Mouse (Mus musculus) forebrain, embryonic 11.5 days (tissue): ENCODE data around the gene C530008M17Rik. TPM values are rescaled to one million over a fixed set of nuclear protein-coding genes. Genes with fewer than 3 reads are reported as not detected.

Experiments used
- ATAC-seq: fragments of 200-750 bp; cut with Nextera tagmentation; replicated peaks from 2 replicates; pipeline ENCODE4 v1.8.0; 2017; ENCODE audit warnings: moderate TSS enrichment; ENCODE audit not compliant: low FRiP score
- DNase-seq: peaks from one replicate; pipeline ENCODE4 v3.0.0-alpha.2; 2017; ENCODE audit warnings: low spot score
- H3K27ac ChIP-seq: fragments of 300-500 bp; sonication (generic); 2 replicates; pipeline ENCODE4 v1.5.1; 2014; ENCODE audit warnings: low read depth, low read length
- H3K27me3 ChIP-seq: fragments of 300-500 bp; sonication (generic); 2 replicates; pipeline ENCODE4 v1.6.1; 2014; ENCODE audit warnings: mild to moderate bottlenecking, low read length, mixed read lengths; ENCODE audit not compliant: control insufficient read depth, insufficient read depth
- H3K36me3 ChIP-seq: fragments of 300-500 bp; sonication (generic); 2 replicates; pipeline ENCODE4 v1.6.1; 2014; ENCODE audit warnings: mild to moderate bottlenecking, low read length, moderate library complexity, mixed read lengths; ENCODE audit not compliant: control insufficient read depth, insufficient read depth
- H3K4me1 ChIP-seq: fragments of 300-500 bp; sonication (generic); replicated peaks from 2 replicates; pipeline ENCODE4 v1.6.1; 2014; ENCODE audit warnings: low read length, mixed read lengths; ENCODE audit not compliant: control insufficient read depth, insufficient read depth
- H3K4me2 ChIP-seq: fragments of 300-500 bp; sonication (generic); 2 replicates; pipeline ENCODE4 v1.6.1; 2014; ENCODE audit warnings: low read depth, mild to moderate bottlenecking, low read length, moderate library complexity, mixed read lengths; ENCODE audit not compliant: severe bottlenecking
- H3K4me3 ChIP-seq: fragments of 300-500 bp; sonication (generic); 2 replicates; pipeline ENCODE4 v1.5.1; 2014; ENCODE audit warnings: low read depth, low read length
- H3K9ac ChIP-seq: fragments of 300-500 bp; sonication (generic); 2 replicates; pipeline ENCODE4 v1.6.1; 2014; ENCODE audit warnings: low read length
- H3K9me3 ChIP-seq: fragments of 300-500 bp; sonication (generic); 2 replicates; pipeline ENCODE4 v1.6.1; 2016; ENCODE audit warnings: low read length, mixed read lengths; ENCODE audit not compliant: control insufficient read depth
- WGBS: fragments of 180-500 bp; shearing (Covaris S2); extraction: QIAGEN DNeasy Blood & Tissue Kit; methylation state at CpG from one replicate; pipeline ENCODE4 v1.1.7; 2014; 5-methylcytosine and 5-hydroxymethylcytosine counted together
- polyA plus RNA-seq: library from polyadenylated mRNA; unstranded; fragments of >200 nt; fragmentation: Nextera tagmentation; extraction: Ambion mirVana; gene quantifications from 2 replicates; pipeline ENCODE4 v1.2.1, GENCODE M21; 2014

C530008M17Rik gene
- polyA plus RNA-seq, result 39.8 and 40.6 TPM in 2 replicates

DNA sequence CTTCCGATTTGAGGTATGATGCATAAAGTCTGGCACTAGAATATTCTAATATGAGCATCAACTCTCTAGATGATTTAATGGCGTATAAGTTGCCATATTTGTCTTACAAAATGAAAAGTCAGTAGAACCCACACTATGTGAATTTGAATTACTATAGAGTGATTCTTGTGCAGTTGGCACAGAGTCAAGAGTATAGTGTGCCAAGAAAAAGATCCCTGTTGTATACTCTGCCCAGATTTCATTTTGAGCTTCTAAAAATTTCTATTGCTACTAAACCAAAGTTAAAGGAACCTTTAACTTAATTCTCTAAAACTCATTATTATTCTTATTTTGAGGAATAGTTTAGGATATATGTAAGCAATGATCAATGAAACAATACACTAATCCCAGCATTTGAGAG, at the start of gene C530008M17Rik:
C530008M17Rik (plus strand) TSS at position 301 of the 400 bp plus-strand sequence.
- Histone ChIP-seq H3K4me2 (peak within 1 kb of the TSS; percentile 71), H3K4me3 (peak within 1 kb of the TSS; percentile 70), H3K27me3 (no peaks in the 10 kb centered on the region), H3K9ac (peak within 1 kb of the TSS; percentile 99), H3K9me3 (no peaks in the 10 kb centered on the region), H3K4me1 (no peaks in the 10 kb centered on the region; the same call in 1 of the 2 replicates), H3K27ac (peak within 1 kb of the TSS; percentile 84; the same call in 1 of the 2 replicates), H3K36me3 (no peaks in the 10 kb centered on the region)
- 99% methylated on average over 2 of the region's 2 CpGs for WGBS
- ATAC-seq (no peak), DNase-seq (no peak)

DNA sequence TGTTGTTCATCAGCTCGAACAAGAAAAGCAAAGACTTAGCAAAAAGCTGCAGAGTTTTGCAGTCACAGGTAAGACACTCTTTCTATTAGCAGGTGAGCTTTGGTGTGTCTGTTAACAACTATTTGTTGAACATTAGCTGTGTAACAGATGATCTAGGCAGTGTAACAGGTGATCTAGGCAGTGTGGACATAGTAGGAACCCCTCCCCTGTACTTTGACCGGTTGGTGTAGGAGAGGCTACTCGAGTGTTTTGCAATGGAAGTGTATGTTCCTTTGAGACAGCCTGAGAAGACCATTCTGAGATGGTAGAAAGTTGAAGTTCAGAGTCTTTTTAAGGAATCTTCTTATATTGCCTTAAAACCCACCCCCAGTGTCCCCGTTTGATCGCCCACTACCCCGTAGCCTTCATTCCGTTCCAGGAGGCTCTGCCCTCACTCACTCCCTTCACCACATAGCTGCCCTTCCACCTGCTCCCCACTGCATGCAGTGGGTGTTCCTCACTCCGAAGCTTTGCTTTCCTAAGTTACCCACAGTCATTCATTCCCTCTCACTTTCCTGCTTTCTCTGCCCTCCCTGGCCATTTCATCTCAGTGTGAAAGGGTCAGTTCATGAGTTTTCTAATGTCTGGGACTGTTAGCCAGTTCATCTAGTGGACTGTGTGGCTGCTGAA, 46.5 kb upstream of the C530008M17Rik start:
- ATAC-seq (no peak), DNase-seq (no peak)
- H3K27ac ChIP-seq, result no peak overlapping the region
- H3K36me3 ChIP-seq, result peaks cover 3% of the 10 kb centered on the region; the same call in 1 of the 2 replicates
- no peaks in the 10 kb centered on the region for H3K4me1 ChIP-seq
- H3K9me3 ChIP-seq, result no peaks in the 10 kb centered on the region
- H3K9ac ChIP-seq, result no peak overlapping the region
- 96% methylated on average over 8 of the region's 8 CpGs for WGBS
- H3K27me3 ChIP-seq, result no peaks in the 10 kb centered on the region
- H3K4me2 ChIP-seq, result no peak overlapping the region
- no peak overlapping the region for H3K4me3 ChIP-seq

DNA sequence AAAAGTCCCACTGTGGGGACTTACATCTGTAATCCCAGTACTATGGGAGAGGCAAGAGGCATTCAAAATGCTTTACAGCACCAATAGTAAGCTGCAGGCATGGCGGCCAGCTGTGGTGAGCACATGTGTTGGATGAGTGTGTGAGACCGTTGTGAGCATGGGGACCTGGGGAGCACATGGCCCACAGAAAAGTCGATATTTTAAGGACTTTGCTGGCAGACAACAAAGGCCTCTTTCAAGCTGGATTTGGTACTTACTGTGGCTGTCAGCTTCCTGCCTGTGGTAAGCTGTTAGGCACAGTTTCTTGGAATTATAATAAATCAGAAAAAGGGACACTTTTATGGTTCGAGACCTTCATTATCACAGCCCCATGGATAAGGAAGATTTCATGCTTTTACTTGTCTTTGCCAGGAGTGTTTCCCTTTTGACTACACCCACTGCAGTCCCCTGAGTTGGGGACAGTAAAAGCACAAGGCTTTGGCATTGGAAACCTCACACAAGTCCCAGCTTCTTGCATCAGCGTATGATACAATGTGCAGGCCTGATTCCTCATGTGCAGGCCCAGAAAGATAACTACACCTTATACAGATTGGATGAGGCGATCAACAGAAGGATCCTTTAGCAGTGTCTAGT, 43.3 kb upstream of the C530008M17Rik start:
- Histone ChIP-seq H3K4me3 (no peak overlapping the region), H3K9me3 (no peaks in the 10 kb centered on the region), H3K36me3 (no peaks in the 10 kb centered on the region; the same call in 1 of the 2 replicates), H3K27ac (no peak overlapping the region), H3K9ac (no peak overlapping the region), H3K4me1 (no peaks in the 10 kb centered on the region), H3K4me2 (no peak overlapping the region), H3K27me3 (no peaks in the 10 kb centered on the region)
- ATAC-seq, result no peak
- DNase-seq, result no peak
- 89% methylated on average over 6 of the region's 6 CpGs for WGBS

GRCm38 (mm10) chr5:76615276-76615675, 41.0 kb upstream of the C530008M17Rik start:
- WGBS, result 93% methylated on average over 8 of the region's 8 CpGs
- ATAC-seq (no peak), DNase-seq (no peak)
- Histone ChIP-seq H3K27ac (no peak overlapping the region), H3K4me3 (no peak overlapping the region), H3K27me3 (no peaks in the 10 kb centered on the region), H3K36me3 (no peaks in the 10 kb centered on the region; the same call in none of the 2 replicates), H3K4me1 (no peaks in the 10 kb centered on the region), H3K9me3 (no peaks in the 10 kb centered on the region), H3K4me2 (no peak overlapping the region), H3K9ac (no peak overlapping the region)

DNA sequence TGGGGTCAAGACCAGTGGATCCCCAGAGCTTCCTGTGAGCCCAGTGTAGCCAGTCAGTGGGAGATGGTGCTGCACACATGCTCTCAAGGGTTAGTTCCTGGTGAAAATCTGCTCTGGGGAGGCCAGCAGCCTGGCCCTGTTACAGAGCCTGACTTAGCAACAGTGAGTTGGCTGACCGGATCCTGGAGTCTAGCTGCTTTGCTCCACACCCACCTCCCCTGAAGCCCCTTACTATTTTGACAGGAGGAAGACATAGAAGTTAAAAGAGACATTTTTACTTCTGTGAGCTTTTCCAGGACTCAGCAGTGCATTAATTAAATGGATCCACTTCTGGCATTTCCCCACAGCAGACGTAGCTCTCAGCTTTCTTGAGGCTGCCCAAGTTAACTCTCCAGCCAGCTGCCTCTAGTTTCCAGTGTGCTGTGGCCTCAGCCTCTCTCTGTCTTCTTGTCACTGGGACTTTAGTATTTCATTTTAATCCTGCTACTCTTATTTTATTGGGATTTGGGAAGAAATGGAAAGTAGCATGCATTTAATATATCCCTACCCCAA, 40.0 kb upstream of the C530008M17Rik start:
- no peak for ATAC-seq
- H3K4me2 ChIP-seq, result no peak overlapping the region
- H3K4me3 ChIP-seq, result no peak overlapping the region
- 94% methylated on average over 2 of the region's 2 CpGs for WGBS
- no peaks in the 10 kb centered on the region for H3K4me1 ChIP-seq
- no peak overlapping the region for H3K9ac ChIP-seq
- DNase-seq, result no peak
- H3K27ac ChIP-seq, result no peak overlapping the region
- H3K36me3 ChIP-seq, result no peaks in the 10 kb centered on the region; the same call in none of the 2 replicates
- H3K27me3 ChIP-seq, result no peaks in the 10 kb centered on the region
- H3K9me3 ChIP-seq, result no peaks in the 10 kb centered on the region

- DNase-seq (no peak), ATAC-seq (no peak)
- Histone ChIP-seq H3K4me2 (no peak overlapping the region), H3K9ac (no peak overlapping the region), H3K36me3 (no peaks in the 10 kb centered on the region; the same call in none of the 2 replicates), H3K27me3 (no peaks in the 10 kb centered on the region), H3K27ac (no peak overlapping the region), H3K9me3 (no peaks in the 10 kb centered on the region), H3K4me3 (no peak overlapping the region), H3K4me1 (no peaks in the 10 kb centered on the region)
- 91% methylated on average over 7 of the region's 7 CpGs for WGBS
Measured at GRCm38 (mm10) chr5:76618750-76619149, 37.6 kb upstream of the C530008M17Rik start.

DNA sequence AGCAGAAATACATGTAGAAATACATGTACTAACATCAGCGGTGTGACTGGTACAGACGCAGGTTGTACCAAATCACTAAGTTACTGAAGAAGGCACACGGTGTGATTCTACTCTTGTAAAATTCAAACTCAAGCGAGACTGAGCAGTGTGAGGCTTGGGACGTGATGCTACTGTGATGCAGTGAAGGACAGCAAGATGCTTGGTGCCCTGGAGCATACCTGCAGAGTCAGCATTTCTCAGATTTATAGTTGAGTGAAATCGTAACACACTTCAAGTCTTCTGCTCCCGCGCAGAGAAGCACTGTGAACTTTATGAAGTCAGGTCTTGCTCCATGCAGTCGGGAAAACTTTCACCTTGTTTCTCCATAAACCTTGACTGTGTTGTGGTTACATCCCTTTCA, 32.6 kb upstream of the C530008M17Rik start:
- Histone ChIP-seq H3K4me1 (no peaks in the 10 kb centered on the region), H3K27me3 (no peaks in the 10 kb centered on the region), H3K4me2 (no peak overlapping the region), H3K27ac (no peak overlapping the region), H3K9ac (no peak overlapping the region), H3K36me3 (no peaks in the 10 kb centered on the region; the same call in none of the 2 replicates), H3K4me3 (no peak overlapping the region), H3K9me3 (no peaks in the 10 kb centered on the region)
- WGBS, result 96% methylated on average over 9 of the region's 9 CpGs
- DNase-seq, result no peak
- no peak for ATAC-seq

- no peak overlapping the region for H3K4me2 ChIP-seq
- no peaks in the 10 kb centered on the region for H3K9me3 ChIP-seq
- ATAC-seq, result no peak
- H3K4me3 ChIP-seq, result no peak overlapping the region
- WGBS, result 93% methylated on average over 1 of the region's 1 CpGs
- no peak overlapping the region for H3K27ac ChIP-seq
- H3K36me3 ChIP-seq, result no peaks in the 10 kb centered on the region; the same call in 1 of the 2 replicates
- no peaks in the 10 kb centered on the region for H3K27me3 ChIP-seq
- H3K4me1 ChIP-seq, result no peaks in the 10 kb centered on the region
- DNase-seq, result no peak
- H3K9ac ChIP-seq, result no peak overlapping the region
Measured at GRCm38 (mm10) chr5:76627770-76628169, 28.5 kb upstream of the C530008M17Rik start.
